Mouse (Mus musculus) stomach, embryonic 15.5 days (tissue): ENCODE data around the gene Aspn. TPM values are rescaled to one million over a fixed set of nuclear protein-coding genes. Genes with fewer than 3 reads are reported as not detected.
A peak's percentile ranks its signal among the peaks of the same experiment; 100 is the strongest.

ENCODE experiments used
- ATAC-seq: fragments of 200-750 bp; cut with Nextera tagmentation; 2 replicates; pipeline ENCODE4 v1.8.0; 2017; ENCODE audit warnings: low read depth, moderate number of reproducible peaks, moderate TSS enrichment; ENCODE audit not compliant: insufficient read depth, low FRiP score
- H3K27ac ChIP-seq: fragments of 300-500 bp; sonication (generic); 2 replicates; pipeline ENCODE4 v1.5.1; 2015; ENCODE audit warnings: mild to moderate bottlenecking, inconsistent platforms
- H3K27me3 ChIP-seq: fragments of 300-500 bp; sonication (generic); replicated peaks from 2 replicates; pipeline ENCODE4 v1.6.1; 2015; ENCODE audit warnings: inconsistent platforms
- H3K36me3 ChIP-seq: fragments of 300-500 bp; sonication (generic); 2 replicates; pipeline ENCODE4 v1.6.1; 2015; ENCODE audit warnings: inconsistent platforms
- H3K4me1 ChIP-seq: fragments of 300-500 bp; sonication (generic); 2 replicates; pipeline ENCODE4 v1.6.1; 2015; ENCODE audit warnings: inconsistent platforms
- H3K4me2 ChIP-seq: fragments of 300-500 bp; sonication (generic); 2 replicates; pipeline ENCODE4 v1.6.1; 2015; ENCODE audit warnings: mild to moderate bottlenecking, inconsistent platforms
- H3K4me3 ChIP-seq: fragments of 300-500 bp; sonication (generic); replicated peaks from 2 replicates; pipeline ENCODE4 v1.5.1; 2015; ENCODE audit warnings: inconsistent platforms
- H3K9ac ChIP-seq: fragments of 300-500 bp; sonication (generic); 2 replicates; pipeline ENCODE4 v1.6.1; 2015; ENCODE audit warnings: inconsistent platforms
- H3K9me3 ChIP-seq: fragments of 300-500 bp; sonication (generic); 2 replicates; pipeline ENCODE4 v1.6.1; 2016; ENCODE audit warnings: inconsistent platforms
- WGBS: fragments of 180-500 bp; shearing (Covaris S2); methylation state at CpG from one replicate; pipeline ENCODE4 v1.1.7; 2015; 5-methylcytosine and 5-hydroxymethylcytosine counted together
- polyA plus RNA-seq: library from polyadenylated mRNA; unstranded; fragments of >200 nt; fragmentation: Nextera tagmentation; extraction: Ambion mirVana; gene quantifications from 2 replicates; pipeline ENCODE4 v1.2.1, GENCODE M21; 2015

Aspn gene
- polyA plus RNA-seq: 52.1 and 63.9 TPM in 2 replicates

- Histone ChIP-seq H3K4me2 (no peak within 1 kb of the TSS), H3K4me3 (no peak within 1 kb of the TSS), H3K4me1 (peaks cover 3% of the 10 kb centered on the region; the same call in 1 of the 2 replicates), H3K36me3 (no peaks in the 10 kb centered on the region), H3K9me3 (no peaks in the 10 kb centered on the region), H3K9ac (no peak within 1 kb of the TSS), H3K27ac (peak within 1 kb of the TSS; percentile 73), H3K27me3 (no peaks in the 10 kb centered on the region)
- WGBS: 49% methylated on average over 3 of the region's 3 CpGs
- ATAC-seq: peak; percentile 63; the same call in 1 of the 2 replicates
Observed at GRCm38 (mm10) chr13:49544279-49544678, at the start of gene Aspn. Aspn (plus strand) TSS chr13:49544443.

GRCm38 (mm10) chr13:49504510-49504909, 39.7 kb upstream of the Aspn start, which contains the start of gene Ecm2:
Ecm2 (plus strand) TSS chr13:49504810.
- ATAC-seq: no peak
- no peaks in the 10 kb centered on the region for H3K27me3 ChIP-seq
- no peaks in the 10 kb centered on the region for H3K9me3 ChIP-seq
- 64% methylated on average over 4 of the region's 4 CpGs for WGBS
- H3K36me3 ChIP-seq: no peaks in the 10 kb centered on the region
- H3K9ac ChIP-seq: no peak within 1 kb of the TSS
- no peak within 1 kb of the TSS for H3K4me3 ChIP-seq
- H3K27ac ChIP-seq: no peak within 1 kb of the TSS
- H3K4me2 ChIP-seq: no peak within 1 kb of the TSS
- H3K4me1 ChIP-seq: 0 out of 2 replicates have a peak, but pooled peaks cover 3% of the 10 kb centered on the region

GRCm38 (mm10) chr13:49505776-49506175, 38.5 kb upstream of the Aspn start:
- ATAC-seq: no peak
- no peak overlapping the region for H3K4me2 ChIP-seq
- no peak overlapping the region for H3K27ac ChIP-seq
- no peak overlapping the region for H3K9ac ChIP-seq
- H3K4me1 ChIP-seq: 0 out of 2 replicates have a peak, but pooled peaks cover 3% of the 10 kb centered on the region
- no peaks in the 10 kb centered on the region for H3K27me3 ChIP-seq
- H3K4me3 ChIP-seq: no peak overlapping the region
- no peaks in the 10 kb centered on the region for H3K9me3 ChIP-seq
- H3K36me3 ChIP-seq: no peaks in the 10 kb centered on the region
- 72% methylated on average over 4 of the region's 4 CpGs for WGBS

GRCm38 (mm10) chr13:49507176-49507575, 37.1 kb upstream of the Aspn start:
- Histone ChIP-seq H3K4me3 (no peak overlapping the region), H3K9me3 (no peaks in the 10 kb centered on the region), H3K27me3 (no peaks in the 10 kb centered on the region), H3K4me2 (no peak overlapping the region), H3K27ac (no peak overlapping the region), H3K36me3 (no peaks in the 10 kb centered on the region), H3K4me1 (0 out of 2 replicates have a peak, but pooled peaks cover 3% of the 10 kb centered on the region), H3K9ac (no peak overlapping the region)
- ATAC-seq: no peak
- WGBS: 49% methylated on average over 3 of the region's 3 CpGs

GRCm38 (mm10) chr13:49518761-49519160, 25.5 kb upstream of the Aspn start:
- Histone ChIP-seq H3K36me3 (no peaks in the 10 kb centered on the region), H3K9me3 (no peaks in the 10 kb centered on the region), H3K4me1 (no peaks in the 10 kb centered on the region), H3K27ac (no peak overlapping the region), H3K4me2 (no peak overlapping the region), H3K27me3 (no peaks in the 10 kb centered on the region), H3K4me3 (no peak overlapping the region), H3K9ac (no peak overlapping the region)
- no peak for ATAC-seq
- WGBS: 23% methylated on average over 2 of the region's 2 CpGs

- Histone ChIP-seq H3K4me2 (no peak overlapping the region), H3K27me3 (no peaks in the 10 kb centered on the region), H3K36me3 (no peaks in the 10 kb centered on the region), H3K4me3 (no peak overlapping the region), H3K9ac (no peak overlapping the region), H3K27ac (no peak overlapping the region), H3K4me1 (no peaks in the 10 kb centered on the region), H3K9me3 (no peaks in the 10 kb centered on the region)
- no peak for ATAC-seq
- 58% methylated on average over 2 of the region's 2 CpGs for WGBS
Observed at GRCm38 (mm10) chr13:49526235-49526634, 18.0 kb upstream of the Aspn start.

GRCm38 (mm10) chr13:49530636-49531035, 13.6 kb upstream of the Aspn start:
- Histone ChIP-seq H3K36me3 (no peaks in the 10 kb centered on the region), H3K27ac (no peak overlapping the region), H3K27me3 (no peaks in the 10 kb centered on the region), H3K4me3 (no peak overlapping the region), H3K4me2 (no peak overlapping the region), H3K4me1 (no peaks in the 10 kb centered on the region), H3K9ac (no peak overlapping the region), H3K9me3 (no peaks in the 10 kb centered on the region)
- no peak for ATAC-seq
- WGBS: 91% methylated on average over 4 of the region's 4 CpGs

GRCm38 (mm10) chr13:49536946-49537345, 7.3 kb upstream of the Aspn start:
- Histone ChIP-seq H3K4me1 (no peaks in the 10 kb centered on the region), H3K9ac (no peak overlapping the region), H3K4me2 (no peak overlapping the region), H3K9me3 (no peaks in the 10 kb centered on the region), H3K27me3 (no peaks in the 10 kb centered on the region), H3K27ac (no peak overlapping the region), H3K4me3 (no peak overlapping the region), H3K36me3 (no peaks in the 10 kb centered on the region)
- ATAC-seq: no peak
- 88% methylated on average over 1 of the region's 1 CpGs for WGBS

- H3K4me2 ChIP-seq: no peak overlapping the region
- WGBS: 54% methylated on average over 1 of the region's 1 CpGs
- H3K36me3 ChIP-seq: no peaks in the 10 kb centered on the region
- H3K9me3 ChIP-seq: no peaks in the 10 kb centered on the region
- H3K4me3 ChIP-seq: no peak overlapping the region
- H3K27ac ChIP-seq: peak overlapping the region; percentile 48; the same call in 1 of the 2 replicates
- no peaks in the 10 kb centered on the region for H3K27me3 ChIP-seq
- peaks cover 1% of the 10 kb centered on the region; the same call in 1 of the 2 replicates for H3K4me1 ChIP-seq
- H3K9ac ChIP-seq: no peak overlapping the region
- no peak for ATAC-seq
Observed at GRCm38 (mm10) chr13:49538693-49539092, 5.5 kb upstream of the Aspn start.

GRCm38 (mm10) chr13:49545646-49546045, 1.4 kb downstream of the Aspn start:
- WGBS: 32% methylated on average over 3 of the region's 3 CpGs
- peak overlapping the region; percentile 11; the same call in 1 of the 2 replicates for H3K4me3 ChIP-seq
- peak; percentile 61; the same call in 1 of the 2 replicates for ATAC-seq

GRCm38 (mm10) chr13:49546517-49546916, 2.3 kb downstream of the Aspn start:
- 53% methylated on average over 1 of the region's 1 CpGs for WGBS
- H3K4me3 ChIP-seq: peak overlapping the region; percentile 8; the same call in 1 of the 2 replicates

More at GRCm38 (mm10) chr13:49545646-49546045, 1.4 kb downstream of the Aspn start:
- Histone ChIP-seq H3K9me3 (no peaks in the 10 kb centered on the region), H3K36me3 (no peaks in the 10 kb centered on the region), H3K9ac (no peak overlapping the region), H3K4me1 (peaks cover 3% of the 10 kb centered on the region; the same call in 1 of the 2 replicates), H3K4me2 (peak overlapping the region; percentile 9; the same call in 1 of the 2 replicates), H3K27ac (peak overlapping the region; percentile 73), H3K27me3 (no peaks in the 10 kb centered on the region)

GRCm38 (mm10) chr13:49547563-49548150, 3.4 kb downstream of the Aspn start:
- Histone ChIP-seq H3K9ac (no peak overlapping the region), H3K27me3 (no peaks in the 10 kb centered on the region), H3K9me3 (no peaks in the 10 kb centered on the region), H3K36me3 (no peaks in the 10 kb centered on the region), H3K27ac (peak overlapping the region; percentile 46; the same call in 1 of the 2 replicates), H3K4me3 (no peak overlapping the region), H3K4me2 (no peak overlapping the region), H3K4me1 (peaks cover 3% of the 10 kb centered on the region; the same call in 1 of the 2 replicates)
- WGBS: 79% methylated on average over 1 of the region's 1 CpGs
- ATAC-seq: no peak

More at GRCm38 (mm10) chr13:49546517-49546916, 2.3 kb downstream of the Aspn start:
- H3K9me3 ChIP-seq: no peaks in the 10 kb centered on the region
- H3K4me1 ChIP-seq: peaks cover 3% of the 10 kb centered on the region; the same call in 1 of the 2 replicates
- H3K9ac ChIP-seq: no peak overlapping the region
- peak overlapping the region; percentile 19; the same call in 1 of the 2 replicates for H3K4me2 ChIP-seq
- no peaks in the 10 kb centered on the region for H3K27me3 ChIP-seq
- peak; percentile 56; the same call in 1 of the 2 replicates for ATAC-seq
- no peaks in the 10 kb centered on the region for H3K36me3 ChIP-seq
- H3K27ac ChIP-seq: peak overlapping the region; percentile 73; the same call in 1 of the 2 replicates
